Comparison of ENCODE assay signal across 8 mouse cellular contexts in genomic region chr1:136344281-136344680, GRCm38 (mm10). TPM values are rescaled to one million over a fixed set of nuclear protein-coding genes. Genes with fewer than 3 reads are reported as not detected.
A peak's percentile ranks its signal among the peaks of the same experiment; 100 is the strongest.
DNase-seq lines count a peak whose midpoint lies in the region; ATAC-seq and TF ChIP-seq lines count a peak whose summit lies in the region.

No protein-coding gene starts in this region.

- TF ChIP-seq CTCF in brain, embryonic 14.5 days (IDR thresholded peaks at IDR 0.05; ENCODE audit: borderline replicate concordance, extremely low read depth, insufficient read depth, insufficient read length), result no peak

- no peak for DNase-seq in heart, postnatal 4 days
- peak; percentile 43 for DNase-seq in brain, embryonic 14.5 days (ENCODE audit: low read depth)
- DNase-seq in midbrain, embryonic 14.5 days, result no peak
- DNase-seq in MN1 (ENCODE audit: low spot score), result no peak

- H3K4me3 ChIP-seq in heart, embryonic 14.5 days (ENCODE audit: control insufficient read depth in 1 of 2, insufficient read depth in 1 of 2, low read depth in 1 of 2, low read length in 2 of 2), result peak overlapping the region; percentile 67 to 87; a peak in 3 of 4 replicates
- peak overlapping the region; percentile 99 for H3K4me3 ChIP-seq in hindbrain, embryonic 15.5 days
- peak overlapping the region; percentile 99 for H3K4me3 ChIP-seq in midbrain, embryonic 14.5 days (replicated peaks; ENCODE audit: low read depth, low read length)

- 0 out of 4 replicates have a peak overlapping the region, but pooled peaks of 1 of the 2 experiments have one; percentile 20 for H3K27ac ChIP-seq in heart, embryonic 14.5 days (replicated peaks in 1 of 2; ENCODE audit: control insufficient read depth in 1 of 2, insufficient read depth in 1 of 2, low read depth in 2 of 2, low read length in 2 of 2)
- peak overlapping the region; percentile 99; the same call in 1 of the 2 replicates for H3K27ac ChIP-seq in hindbrain, embryonic 15.5 days (replicated peaks)
- H3K27ac ChIP-seq in midbrain, embryonic 14.5 days (replicated peaks; ENCODE audit: low read depth, low read length), result no peak overlapping the region; the same call in 1 of the 2 replicates

- H3K9ac ChIP-seq in heart, embryonic 14.5 days (ENCODE audit: low read length), result peak overlapping the region; percentile 82
- H3K9ac ChIP-seq in hindbrain, embryonic 15.5 days, result peak overlapping the region; percentile 92
- peak overlapping the region; percentile 98 for H3K9ac ChIP-seq in midbrain, embryonic 14.5 days (replicated peaks; ENCODE audit: low read length)

- peak overlapping the region; percentile 87 for H3K4me2 ChIP-seq in heart, embryonic 14.5 days (ENCODE audit: low read length)
- H3K4me2 ChIP-seq in hindbrain, embryonic 15.5 days, result peak overlapping the region; percentile 96
- H3K4me2 ChIP-seq in midbrain, embryonic 14.5 days (ENCODE audit: low read length), result peak overlapping the region; percentile 93

- no peak for ATAC-seq in heart, embryonic 14.5 days (ENCODE audit: insufficient number of reproducible peaks, insufficient read depth, low FRiP score, low read depth)
- no peak for ATAC-seq in hindbrain, embryonic 15.5 days (ENCODE audit: low FRiP score, low read depth)
- ATAC-seq in midbrain, embryonic 14.5 days (ENCODE audit: low FRiP score, low TSS enrichment), result no peak
- ATAC-seq in erythroid progenitor cell, adult 5-6 weeks (replicated peaks; ENCODE audit: low FRiP score, poor library complexity, severe bottlenecking), result no peak
- no peak for ATAC-seq in cerebellum, adult (ENCODE audit: insufficient number of reproducible peaks, low FRiP score, low TSS enrichment)

- 0% methylated on average over 1 of the region's 1 CpGs for WGBS in heart, embryonic 14.5 days
- WGBS in hindbrain, embryonic 15.5 days, result 0% methylated on average over 1 of the region's 1 CpGs
- WGBS in midbrain, embryonic 14.5 days, result 0% methylated on average over 1 of the region's 1 CpGs

- H3K36me3 ChIP-seq in heart, embryonic 14.5 days (ENCODE audit: control insufficient read depth, insufficient read depth, low read length), result no peaks in the 10 kb centered on the region
- H3K36me3 ChIP-seq in hindbrain, embryonic 15.5 days, result no peaks in the 10 kb centered on the region
- H3K36me3 ChIP-seq in midbrain, embryonic 14.5 days (ENCODE audit: control insufficient read depth, insufficient read depth, low read length), result no peaks in the 10 kb centered on the region

- no peak for TF ChIP-seq POLR2A in brain, embryonic 14.5 days (IDR thresholded peaks at IDR 0.05; ENCODE audit: borderline replicate concordance, extremely low read depth, insufficient read depth, insufficient read length, poor library complexity, severe bottlenecking)

- no peaks in the 10 kb centered on the region for H3K9me3 ChIP-seq in heart, embryonic 14.5 days (ENCODE audit: control insufficient read depth, low read length)
- H3K9me3 ChIP-seq in hindbrain, embryonic 15.5 days, result no peaks in the 10 kb centered on the region
- no peaks in the 10 kb centered on the region for H3K9me3 ChIP-seq in midbrain, embryonic 14.5 days (ENCODE audit: control insufficient read depth, low read length)

- no peaks in the 10 kb centered on the region for H3K27me3 ChIP-seq in heart, embryonic 14.5 days (ENCODE audit: control insufficient read depth, insufficient read depth, low read length)
- no peaks in the 10 kb centered on the region for H3K27me3 ChIP-seq in hindbrain, embryonic 15.5 days
- H3K27me3 ChIP-seq in midbrain, embryonic 14.5 days (ENCODE audit: control insufficient read depth, insufficient read depth, low read length), result no peaks in the 10 kb centered on the region

- peaks cover 8 to 16% of the 10 kb centered on the region in 2 experiments for H3K4me1 ChIP-seq in heart, embryonic 14.5 days (ENCODE audit: control insufficient read depth in 2 of 2, insufficient read depth in 2 of 2, low read length in 2 of 2)
- peaks cover 42% of the 10 kb centered on the region for H3K4me1 ChIP-seq in hindbrain, embryonic 15.5 days (replicated peaks)
- peaks cover 32% of the 10 kb centered on the region for H3K4me1 ChIP-seq in midbrain, embryonic 14.5 days (ENCODE audit: control insufficient read depth, insufficient read depth, low read length)

RNA-seq across cellular contexts. Expression of gene Camsap2, which starts 1.6 kb away (rescaled TPM):
- 12.8 and 13.0 TPM in 2 replicates for polyA plus RNA-seq in heart, embryonic 14.5 days (2014; fragmentation: Nextera tagmentation; extraction: Ambion mirVana)
- 10 to 100 TPM; 33.4 to 34.0 TPM for total RNA-seq in heart, postnatal 4 days (2021)
- polyA plus RNA-seq in brain, embryonic 14.5 days (2012; rRNA removed), result 38.1 and 65.6 TPM in 2 replicates
- 26.7 and 28.9 TPM in 2 replicates for polyA plus RNA-seq in hindbrain, embryonic 15.5 days (2015; fragmentation: Nextera tagmentation; extraction: Ambion mirVana)
- polyA plus RNA-seq in midbrain, embryonic 14.5 days (2014; fragmentation: Nextera tagmentation; extraction: Ambion mirVana), result 52.0 and 63.8 TPM in 2 replicates
- total RNA-seq in erythroid progenitor cell, adult 5-6 weeks (2015; ENCODE audit: low replicate concordance), result 111 and 128 TPM in 2 replicates
- total RNA-seq in erythroid progenitor cell, adult 5-6 weeks (2017; ENCODE audit: low replicate concordance), result 192 and 194 TPM in 2 replicates
